Mouse (Mus musculus): ENCODE data around the gene Gm28035.

The Gm28035 gene

GRCm38 (mm10) chr2:30309351-30309750 is 69.0 kb downstream of the Gm28035 start:
- no peak for DNase-seq (ENCODE audit: low spot score)

GRCm38 (mm10) chr2:30311481-30311880 is 71.1 kb downstream of the Gm28035 start:
- DNase-seq (ENCODE audit: low spot score) = no peak

DNA sequence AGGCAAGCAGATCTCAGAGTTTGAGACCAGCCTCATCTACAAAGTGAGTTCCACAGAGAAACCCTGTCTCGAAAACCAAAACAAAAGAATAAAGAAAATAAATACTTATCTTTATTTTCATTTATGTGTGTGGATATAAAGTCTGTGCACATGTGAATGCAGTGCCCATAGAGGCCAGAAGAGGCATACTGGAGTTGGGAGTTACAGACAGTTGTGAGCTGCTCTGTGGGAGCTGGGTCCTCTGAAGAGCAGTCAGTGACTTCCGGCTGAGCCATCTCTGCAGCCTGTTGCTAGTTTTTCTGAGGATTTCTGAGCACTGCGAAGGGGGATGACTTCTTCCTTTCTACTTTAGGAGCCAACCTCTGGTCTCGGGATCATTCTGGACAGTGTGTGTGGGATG is 75.8 kb downstream of the Gm28035 start:
- no peak for DNase-seq (ENCODE audit: low spot score)

GRCm38 (mm10) chr2:30316955-30317354 is 76.6 kb downstream of the Gm28035 start:
- DNase-seq (ENCODE audit: low spot score) = no peak

DNA sequence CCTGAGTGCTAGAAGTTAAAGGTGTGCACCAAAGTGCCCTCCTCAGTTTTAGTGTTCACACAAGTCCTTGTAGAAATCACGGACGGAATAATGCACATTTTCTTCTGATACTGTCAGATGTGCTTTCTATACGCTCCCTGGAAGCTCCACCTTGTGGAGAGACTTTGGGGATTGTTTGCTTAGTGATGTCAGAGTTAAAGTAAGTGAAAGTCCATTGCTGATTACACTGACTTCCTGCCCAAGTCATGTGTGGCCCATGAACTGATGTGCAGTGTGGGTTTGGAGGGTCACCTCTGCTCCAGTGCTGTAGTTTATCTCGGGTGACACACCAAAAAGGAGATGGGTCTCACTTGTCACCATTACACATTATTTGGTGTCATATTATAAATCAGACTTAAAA is 78.9 kb downstream of the Gm28035 start:
- no peak for DNase-seq (ENCODE audit: low spot score)

DNA sequence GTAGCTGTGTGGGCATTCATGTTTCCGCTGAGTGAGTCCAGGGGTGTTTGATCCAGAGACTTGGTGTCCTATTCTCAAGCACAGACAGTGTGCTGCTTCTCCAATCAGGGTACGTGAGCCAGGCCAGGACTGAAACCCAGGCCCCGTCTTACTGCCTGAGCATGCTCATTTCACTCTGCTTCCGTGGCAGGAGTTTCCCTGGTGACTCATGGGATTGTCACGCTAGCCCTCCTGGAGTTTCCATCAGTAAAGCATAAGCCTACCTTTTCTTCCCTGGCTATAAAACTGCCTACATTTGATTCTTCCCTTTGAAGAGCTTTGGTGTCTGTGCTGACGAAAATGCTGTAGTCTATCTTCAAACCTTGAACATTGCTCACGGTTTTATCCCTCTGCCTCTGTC is 82.7 kb downstream of the Gm28035 start:
- DNase-seq (ENCODE audit: low spot score) = no peak

- DNase-seq (ENCODE audit: low spot score) = no peak
These were observed 84.9 kb downstream of the Gm28035 start for GRCm38 (mm10) chr2:30325296-30325695.

GRCm38 (mm10) chr2:30327276-30327675 is 86.9 kb downstream of the Gm28035 start:
- no peak for DNase-seq (ENCODE audit: low spot score)

DNA sequence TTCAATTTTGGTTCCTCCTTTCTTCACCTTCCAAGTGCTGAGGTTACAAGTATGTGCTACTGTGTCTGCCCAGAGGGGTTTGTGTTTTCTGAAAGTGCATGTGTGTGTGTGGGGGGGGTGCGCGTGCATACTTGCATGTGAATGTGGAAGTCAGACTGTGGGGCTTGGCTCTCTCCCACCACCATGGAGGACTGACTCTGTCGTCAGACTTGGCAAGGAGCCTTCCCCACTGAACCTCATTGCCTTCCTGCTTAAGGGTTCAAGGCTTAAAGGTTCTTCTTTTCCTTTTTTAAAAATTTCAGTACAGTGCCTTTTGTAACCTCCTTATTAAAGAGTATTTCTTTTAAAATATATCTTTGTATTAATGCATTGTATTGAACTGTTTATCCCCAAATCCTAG is 88.4 kb downstream of the Gm28035 start:
- no peak for DNase-seq (ENCODE audit: low spot score)

All from spleen, adult 12 weeks (tissue).